Mouse (Mus musculus) myocyte (in vitro differentiated cells): ENCODE results near the gene Usp48.

Experiments
- E2F4 ChIP-seq: IDR thresholded peaks from one replicate; pipeline ENCODE4 v1.6.1; 2011; ENCODE audit warnings: mild to moderate bottlenecking, control low read depth, moderate library complexity; ENCODE audit not compliant: insufficient read depth
- MAX ChIP-seq: IDR thresholded peaks from one replicate; pipeline ENCODE4 v1.6.1; 2011; ENCODE audit warnings: low read depth, mild to moderate bottlenecking, control low read depth
- MYOD1 ChIP-seq, 3 experiments: IDR thresholded peaks; one replicate each; pipeline ENCODE4 v1.6.1; 2011; ENCODE audit warnings: control low read depth in 2 of 3, low read depth in 2 of 3, mild to moderate bottlenecking in 2 of 3, moderate library complexity in 1 of 3; ENCODE audit not compliant: insufficient read length in 2 of 3, control insufficient read depth in 1 of 3
- MYOG ChIP-seq, 3 experiments: IDR thresholded peaks; one replicate each; pipeline ENCODE4 v1.6.1; 2011; ENCODE audit warnings: control low read depth in 2 of 3, low read depth in 2 of 3, mild to moderate bottlenecking in 2 of 3; ENCODE audit not compliant: insufficient read length in 2 of 3, control insufficient read depth in 1 of 3, insufficient read depth in 1 of 3
- POLR2A ChIP-seq: IDR thresholded peaks from one replicate; pipeline ENCODE4 v1.6.1; 2011; ENCODE audit warnings: low read depth, mild to moderate bottlenecking, control low read depth, moderate library complexity; ENCODE audit not compliant: insufficient read length
- POLR2AphosphoS2 ChIP-seq: IDR thresholded peaks from one replicate; pipeline ENCODE4 v1.6.1; 2011; ENCODE audit warnings: low read depth, control low read depth; ENCODE audit not compliant: insufficient read length
- REST ChIP-seq: IDR thresholded peaks from one replicate; pipeline ENCODE4 v1.6.1; 2011; ENCODE audit warnings: mild to moderate bottlenecking, control low read depth, moderate library complexity; ENCODE audit not compliant: insufficient read depth, insufficient read length
- TCF12 ChIP-seq: IDR thresholded peaks from one replicate; pipeline ENCODE4 v1.6.1; 2011; ENCODE audit warnings: mild to moderate bottlenecking, control low read depth; ENCODE audit not compliant: poor library complexity, insufficient read depth, severe bottlenecking
- USF1 ChIP-seq: IDR thresholded peaks from one replicate; pipeline ENCODE4 v1.6.1; 2011; ENCODE audit warnings: low read depth, mild to moderate bottlenecking, control low read depth, moderate library complexity

GRCm38 (mm10) chr4:137622847-137623246 lies 29.3 kb downstream of the Usp48 start:
- TF ChIP-seq POLR2A (no peak), MAX (no peak), USF1 (no peak), TCF12 (no peak), POLR2AphosphoS2 (no peak), MYOD1 (IDR thresholded peaks at IDR 0.05; ENCODE audit: control insufficient read depth in 1 of 3, insufficient read length in 2 of 3, low read depth in 2 of 3) (no peak), E2F4 (no peak), REST (no peak), MYOG (IDR thresholded peaks at IDR 0.05; ENCODE audit: control insufficient read depth in 1 of 3, insufficient read depth in 1 of 3, insufficient read length in 2 of 3, low read depth in 2 of 3) (no peak)
